Mouse (Mus musculus) cerebellum, adult 11-12 months (tissue): ENCODE measurements around the gene Obp2a.
"Not testable (repeated sequence)": the region's sequence is repeated elsewhere in the genome, so short reads cannot be mapped to it uniquely, and the experiment has no call there.

Experiments used
- DNase-seq: peaks from one replicate; pipeline ENCODE4 v3.0.0; 2022

The Obp2a gene

GRCm38 (mm10) chr2:25711641-25712040 lies 11.8 kb downstream of the Obp2a start:
- not testable (repeated sequence) for DNase-seq

GRCm38 (mm10) chr2:25717222-25717621 lies 17.4 kb downstream of the Obp2a start:
- no peak for DNase-seq

GRCm38 (mm10) chr2:25733199-25733930 lies 33.5 kb downstream of the Obp2a start:
- no peak for DNase-seq

- not testable (repeated sequence) for DNase-seq
These were observed 36.9 kb downstream of the Obp2a start, which contains the start of gene Obp2b for GRCm38 (mm10) chr2:25736709-25737108. Gene Obp2b (plus strand): TSS chr2:25737009.

GRCm38 (mm10) chr2:25741671-25742070 lies 41.8 kb downstream of the Obp2a start:
- no peak for DNase-seq
